Mouse (Mus musculus): ENCODE measurements around the gene Rxfp1. TPM values are rescaled to one million over a fixed set of nuclear protein-coding genes. Genes with fewer than 3 reads are reported as not detected.
"Not testable (repeated sequence)": the region's sequence is repeated elsewhere in the genome, so short reads cannot be mapped to it uniquely, and the experiment has no call there.

Gene Rxfp1
- total RNA-seq (2022) = under 1 TPM in 1 of 4 experiments, not detected in 3; 0.08 TPM

GRCm38 (mm10) chr3:79737780-79738179 lies at the start of gene Rxfp1:
Gene Rxfp1, minus strand, starts transcription at chr3:79737880.
- no peak for DNase-seq (ENCODE audit: low spot score in 2 of 2)

- peak in 1 of 2 experiments; percentile 17 for DNase-seq (ENCODE audit: low spot score in 2 of 2)
These were observed 46.7 kb upstream of the Rxfp1 start for GRCm38 (mm10) chr3:79784362-79784736.

GRCm38 (mm10) chr3:79783630-79784361 lies 46.1 kb upstream of the Rxfp1 start:
- peak in 1 of 2 experiments; percentile 14 for DNase-seq (ENCODE audit: low spot score in 2 of 2)

GRCm38 (mm10) chr3:79772701-79773100 lies 35.0 kb upstream of the Rxfp1 start:
- peak in 1 of 2 experiments; percentile 16 for DNase-seq (ENCODE audit: low spot score in 2 of 2)

GRCm38 (mm10) chr3:79753736-79754135 lies 16.1 kb upstream of the Rxfp1 start:
- DNase-seq (ENCODE audit: low spot score in 2 of 2) = no peak

- no peak for DNase-seq (ENCODE audit: low spot score in 2 of 2)
These were observed 8.9 kb upstream of the Rxfp1 start for GRCm38 (mm10) chr3:79746585-79746984.

- DNase-seq (ENCODE audit: low spot score in 2 of 2) = no peak
These were observed 7.4 kb upstream of the Rxfp1 start for GRCm38 (mm10) chr3:79745101-79745500.

- peak in 1 of 2 experiments; percentile 6 for DNase-seq (ENCODE audit: low spot score in 2 of 2)
These were observed 6.7 kb upstream of the Rxfp1 start for GRCm38 (mm10) chr3:79744415-79744814.

GRCm38 (mm10) chr3:79740351-79740750 lies 2.7 kb upstream of the Rxfp1 start:
- no peak for DNase-seq (ENCODE audit: low spot score in 2 of 2)

- no peak for DNase-seq (ENCODE audit: low spot score in 2 of 2)
These were observed 771 bp upstream of the Rxfp1 start for GRCm38 (mm10) chr3:79738451-79738850.

- DNase-seq (ENCODE audit: low spot score in 2 of 2) = no peak
These were observed 11.1 kb downstream of the Rxfp1 start for GRCm38 (mm10) chr3:79726506-79727075.

- DNase-seq (ENCODE audit: low spot score in 2 of 2) = no peak
These were observed 16.8 kb downstream of the Rxfp1 start for GRCm38 (mm10) chr3:79720756-79721484.

GRCm38 (mm10) chr3:79706436-79706835 lies 31.2 kb downstream of the Rxfp1 start:
- DNase-seq (ENCODE audit: low spot score in 2 of 2) = no peak

GRCm38 (mm10) chr3:79703135-79703534 lies 34.5 kb downstream of the Rxfp1 start:
- no peak for DNase-seq (ENCODE audit: low spot score in 2 of 2)

- no peak for DNase-seq (ENCODE audit: low spot score in 2 of 2)
These were observed 45.7 kb downstream of the Rxfp1 start for GRCm38 (mm10) chr3:79691957-79692356.

GRCm38 (mm10) chr3:79690111-79690651 lies 47.5 kb downstream of the Rxfp1 start:
- peak; percentile 66 to 79 for DNase-seq (ENCODE audit: low spot score in 2 of 2)

GRCm38 (mm10) chr3:79688101-79688500 lies 49.6 kb downstream of the Rxfp1 start:
- not testable (repeated sequence) for DNase-seq (ENCODE audit: low spot score in 2 of 2)

GRCm38 (mm10) chr3:79683529-79683928 lies 54.2 kb downstream of the Rxfp1 start:
- no peak for DNase-seq (ENCODE audit: low spot score in 2 of 2)

- no peak for DNase-seq (ENCODE audit: low spot score in 2 of 2)
These were observed 55.1 kb downstream of the Rxfp1 start for GRCm38 (mm10) chr3:79682351-79683132.

- DNase-seq (ENCODE audit: low spot score in 2 of 2) = no peak
These were observed 61.3 kb downstream of the Rxfp1 start for GRCm38 (mm10) chr3:79676411-79676810.

GRCm38 (mm10) chr3:79674641-79675040 lies 63.0 kb downstream of the Rxfp1 start:
- DNase-seq (ENCODE audit: low spot score in 2 of 2) = no peak

Data from gastrocnemius, adult 8-10 months (tissue).